Mouse (Mus musculus): Measurements from ENCODE around the gene Cacna2d2.
A peak's percentile ranks its signal among the peaks of the same experiment; 100 is the strongest.
"Not testable (repeated sequence)": the region's sequence is repeated elsewhere in the genome, so short reads cannot be mapped to it uniquely, and the experiment has no call there.

Cacna2d2 gene

GRCm38 (mm10) chr9:107566041-107566709, 166.8 kb downstream of the Cacna2d2 start:
- peak; percentile 84 to 85 for DNase-seq

GRCm38 (mm10) chr9:107566855-107567254, 167.4 kb downstream of the Cacna2d2 start:
- no peak for DNase-seq

GRCm38 (mm10) chr9:107567702-107568319, 168.4 kb downstream of the Cacna2d2 start, which contains the start of gene Hyal2:
Hyal2 (plus strand) TSS chr9:107567945.
- no peak for DNase-seq

DNA sequence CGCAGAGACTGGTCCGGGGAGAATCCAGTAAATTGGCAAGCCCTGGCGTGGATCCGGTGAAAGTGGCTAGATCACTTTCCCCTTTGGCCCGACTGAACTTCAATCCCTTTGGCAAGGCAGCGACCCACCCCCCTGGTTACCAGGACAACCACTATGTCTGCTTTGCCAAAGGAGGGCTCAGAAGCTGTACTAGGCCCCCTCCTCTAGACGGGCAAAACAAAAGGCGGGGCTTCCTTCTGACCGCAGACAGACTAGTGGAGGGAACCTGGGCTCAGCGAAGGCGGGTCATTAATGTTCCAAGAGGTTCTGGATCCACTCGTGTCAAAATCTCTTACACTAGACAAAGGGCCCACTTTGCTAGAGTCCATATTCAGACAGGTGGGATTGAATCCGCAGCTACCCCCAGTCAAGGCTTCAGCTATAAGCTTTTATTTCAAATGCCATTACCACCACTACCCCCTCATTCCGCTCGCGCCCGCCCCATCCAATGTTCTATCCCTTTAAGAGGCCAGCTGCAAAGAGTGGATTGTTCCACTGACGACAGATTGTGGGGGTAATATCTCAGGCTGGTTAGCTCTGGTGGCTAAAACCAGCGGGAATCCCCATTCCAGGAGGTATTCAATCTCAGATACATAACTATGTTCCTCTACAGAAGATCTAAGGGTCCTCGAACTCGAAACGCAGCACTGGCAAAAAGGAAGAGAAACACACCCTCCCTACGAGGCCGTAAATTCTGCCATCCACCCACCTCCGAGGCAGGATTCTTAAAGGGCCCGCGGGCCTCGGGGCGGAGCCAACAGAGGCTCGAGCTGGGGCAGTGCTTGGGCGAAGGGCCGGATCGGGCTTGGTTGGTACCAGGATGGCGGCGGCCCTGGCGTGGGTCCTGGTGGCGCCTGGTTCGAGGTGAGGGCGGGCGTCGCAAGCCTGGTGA, 169.2 kb downstream of the Cacna2d2 start:
- DNase-seq, result peak; percentile 85

GRCm38 (mm10) chr9:107569270-107569669, 169.9 kb downstream of the Cacna2d2 start:
- DNase-seq, result no peak

- DNase-seq, result no peak
These were observed 170.6 kb downstream of the Cacna2d2 start for GRCm38 (mm10) chr9:107570016-107570415.

DNA sequence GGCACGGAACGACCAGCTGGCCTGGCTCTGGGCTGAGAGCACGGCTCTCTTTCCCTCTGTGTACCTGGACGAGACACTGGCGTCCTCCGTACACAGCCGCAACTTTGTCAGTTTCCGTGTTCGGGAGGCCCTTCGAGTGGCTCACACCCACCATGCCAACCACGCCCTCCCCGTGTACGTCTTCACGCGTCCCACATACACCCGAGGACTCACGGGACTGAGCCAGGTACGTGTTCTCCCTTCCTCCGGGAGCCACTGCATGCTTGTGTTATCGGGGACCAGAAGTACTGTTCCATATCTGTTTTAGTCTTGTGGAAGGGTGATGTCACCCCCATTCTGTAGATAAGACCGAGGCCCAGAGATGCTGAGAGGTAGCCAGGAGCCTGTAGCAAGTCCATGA, 171.4 kb downstream of the Cacna2d2 start:
- DNase-seq, result no peak

DNA sequence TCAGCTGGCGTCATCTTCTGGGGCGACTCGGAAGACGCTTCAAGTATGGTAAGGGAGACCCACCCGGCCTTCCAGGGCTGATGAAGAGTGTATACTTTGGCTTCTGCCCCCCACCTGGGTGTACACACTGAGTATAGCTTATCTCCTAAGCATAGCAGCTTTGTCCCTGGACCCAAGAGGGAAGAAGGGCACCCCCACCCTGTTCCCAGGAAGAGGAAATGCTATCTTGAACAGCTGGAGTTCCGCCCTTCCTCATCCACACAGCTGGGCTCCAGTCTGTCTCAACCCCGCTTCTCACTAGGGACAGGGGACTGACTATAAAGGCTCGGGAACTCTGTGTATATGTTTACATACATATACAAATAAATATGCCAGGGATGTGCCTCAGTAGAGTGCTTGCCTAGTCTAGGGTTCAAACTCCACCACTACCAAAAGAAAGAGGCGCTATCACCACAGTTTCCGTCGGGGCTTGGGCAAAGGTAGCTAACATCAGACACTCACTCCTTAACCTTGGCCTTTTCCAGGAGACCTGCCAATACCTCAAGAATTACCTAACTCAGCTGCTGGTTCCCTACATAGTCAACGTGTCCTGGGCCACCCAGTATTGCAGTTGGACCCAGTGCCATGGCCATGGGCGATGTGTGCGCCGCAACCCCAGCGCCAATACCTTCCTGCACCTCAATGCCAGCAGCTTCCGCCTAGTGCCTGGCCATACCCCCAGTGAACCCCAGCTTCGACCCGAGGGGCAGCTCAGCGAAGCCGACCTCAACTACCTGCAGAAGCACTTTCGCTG, 172.3 kb downstream of the Cacna2d2 start:
- no peak for DNase-seq

DNA sequence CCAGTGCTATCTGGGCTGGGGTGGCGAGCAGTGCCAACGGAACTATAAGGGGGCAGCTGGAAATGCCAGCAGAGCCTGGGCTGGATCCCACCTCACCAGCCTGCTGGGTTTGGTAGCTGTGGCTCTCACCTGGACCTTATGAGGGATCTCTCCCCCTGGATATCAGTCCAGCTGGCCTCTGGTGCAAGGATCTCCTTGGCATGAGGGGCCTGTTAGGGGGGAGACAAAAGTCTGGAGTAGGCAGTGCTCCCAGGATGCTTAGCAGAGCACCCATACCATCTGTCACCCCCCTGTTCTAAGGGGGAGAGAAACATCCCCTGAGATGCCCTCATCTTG, 172.9 kb downstream of the Cacna2d2 start:
- DNase-seq, result no peak

- DNase-seq, result not testable (repeated sequence)
These were observed 174.4 kb downstream of the Cacna2d2 start for GRCm38 (mm10) chr9:107573774-107574173.

- no peak for DNase-seq
These were observed 176.4 kb downstream of the Cacna2d2 start for GRCm38 (mm10) chr9:107575579-107576356.

DNA sequence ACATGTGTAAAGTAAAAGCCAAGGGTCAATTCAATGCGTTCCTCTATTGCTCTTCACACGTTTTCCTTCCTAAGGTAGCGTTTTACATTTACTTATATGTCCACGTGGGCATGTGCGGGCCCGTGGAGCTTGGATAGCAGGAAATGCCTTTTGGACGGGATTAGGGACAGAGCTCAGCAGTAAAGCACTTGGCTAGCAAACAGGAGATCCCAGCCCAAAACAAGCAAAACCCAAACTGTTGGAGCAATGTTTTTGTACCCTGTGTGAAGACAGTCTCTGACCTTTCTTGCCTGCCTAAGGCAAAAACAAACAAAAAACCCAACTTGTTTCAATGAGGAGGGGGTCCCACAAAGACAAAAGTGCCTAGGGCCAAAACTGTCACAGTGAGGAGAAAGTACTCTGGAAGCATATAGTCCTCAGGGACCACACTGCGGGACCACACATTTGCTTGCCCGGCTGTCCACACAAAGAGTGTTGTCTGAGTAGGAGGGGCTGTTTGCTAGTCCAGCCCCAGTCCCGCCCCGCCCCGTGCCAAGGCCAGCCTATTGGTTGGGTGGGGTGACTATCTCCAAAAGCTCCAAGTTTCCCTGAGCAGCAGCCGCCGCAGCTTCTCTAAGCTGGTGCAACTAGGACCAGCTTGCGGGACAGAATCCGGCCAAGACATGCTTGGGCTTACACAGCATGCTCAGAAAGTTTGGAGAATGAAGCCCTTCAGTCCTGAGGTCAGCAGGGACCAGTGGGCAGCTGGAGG, 177.1 kb downstream of the Cacna2d2 start, which contains the start of gene Hyal1:
Hyal1 (plus strand) TSS at position 571 of the 751 bp plus-strand sequence.
- no peak for DNase-seq

DNA sequence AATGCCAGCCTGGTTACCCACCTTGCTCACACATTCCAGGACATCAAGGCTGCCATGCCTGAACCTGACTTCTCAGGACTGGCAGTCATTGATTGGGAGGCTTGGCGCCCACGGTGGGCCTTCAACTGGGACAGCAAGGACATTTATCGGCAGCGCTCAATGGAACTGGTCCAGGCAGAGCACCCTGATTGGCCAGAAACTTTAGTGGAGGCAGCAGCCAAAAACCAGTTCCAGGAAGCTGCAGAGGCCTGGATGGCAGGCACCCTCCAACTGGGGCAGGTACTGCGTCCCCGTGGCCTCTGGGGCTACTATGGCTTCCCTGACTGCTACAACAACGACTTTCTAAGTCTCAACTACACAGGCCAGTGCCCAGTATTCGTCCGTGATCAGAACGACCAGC, 178.5 kb downstream of the Cacna2d2 start:
- DNase-seq, result no peak

DNA sequence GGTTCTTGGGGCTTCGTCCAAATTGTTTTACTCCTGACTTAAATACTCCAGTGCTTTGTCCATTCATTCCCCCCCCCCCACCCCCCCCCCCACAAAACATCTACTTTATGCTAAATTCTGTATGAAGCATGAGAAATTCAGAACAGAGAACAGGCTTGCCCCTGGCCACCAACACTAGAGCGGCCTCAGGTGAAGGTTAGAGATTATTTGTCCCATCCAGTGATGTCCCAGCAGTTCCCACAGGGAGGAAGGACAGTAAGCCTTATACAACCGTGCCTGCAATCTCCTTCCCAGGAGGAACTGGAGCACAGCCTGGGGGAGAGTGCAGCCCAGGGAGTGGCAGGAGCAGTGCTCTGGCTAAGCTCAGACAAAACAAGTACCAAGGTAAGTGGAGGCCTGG, 179.2 kb downstream of the Cacna2d2 start, which contains the start of gene Naa80:
Naa80 (plus strand) TSS at position 301 of the 400 bp plus-strand sequence.
- no peak for DNase-seq

Measured in B cell, adult 2 months (primary cell).